Mouse (Mus musculus) liver, adult (tissue): ENCODE measurements around the gene Adamts18.

Experiments used
- GATA4 ChIP-seq: IDR thresholded peaks from 2 replicates; pipeline ENCODE4 v1.6.1; 2014; ENCODE audit warnings: mild to moderate bottlenecking, low read length; ENCODE audit not compliant: insufficient replicate concordance

The Adamts18 gene

DNA sequence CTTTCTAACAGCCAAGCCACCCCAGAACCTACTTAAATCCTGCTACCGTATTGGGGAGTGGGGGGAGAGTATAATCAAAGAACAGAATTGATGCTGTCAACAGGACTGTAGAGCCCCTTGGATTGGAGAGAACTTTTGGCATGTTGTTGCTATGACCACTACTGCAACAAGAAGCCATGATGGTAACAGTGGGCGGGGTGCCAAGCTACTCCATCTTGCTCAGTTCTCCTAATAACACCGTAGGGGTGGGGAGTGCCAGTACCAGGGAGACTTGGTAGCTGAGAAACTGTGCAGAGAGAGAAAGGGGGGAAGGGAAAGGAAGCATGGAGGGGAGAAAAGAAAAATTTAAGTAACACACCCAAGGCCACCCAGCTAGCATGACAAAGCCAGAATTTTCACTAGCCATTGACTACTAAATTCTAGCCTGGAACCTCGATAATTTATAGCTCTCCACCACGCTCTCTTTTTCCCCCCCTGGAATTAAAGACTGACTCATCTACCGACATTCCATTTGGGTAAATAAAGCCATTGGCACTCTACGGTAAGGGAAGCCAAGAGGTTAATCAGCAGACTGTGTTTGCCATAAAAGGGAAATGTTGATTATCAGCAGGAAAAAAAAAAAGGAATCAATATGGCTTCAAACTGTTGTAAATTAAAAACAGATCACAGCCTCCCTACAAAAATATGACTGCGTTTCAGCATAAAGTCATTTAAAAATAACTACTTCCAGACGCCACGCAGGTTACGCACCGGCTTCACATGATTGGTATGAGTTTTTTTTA, 44.5 kb downstream of the Adamts18 start:
- no peak for TF ChIP-seq GATA4

DNA sequence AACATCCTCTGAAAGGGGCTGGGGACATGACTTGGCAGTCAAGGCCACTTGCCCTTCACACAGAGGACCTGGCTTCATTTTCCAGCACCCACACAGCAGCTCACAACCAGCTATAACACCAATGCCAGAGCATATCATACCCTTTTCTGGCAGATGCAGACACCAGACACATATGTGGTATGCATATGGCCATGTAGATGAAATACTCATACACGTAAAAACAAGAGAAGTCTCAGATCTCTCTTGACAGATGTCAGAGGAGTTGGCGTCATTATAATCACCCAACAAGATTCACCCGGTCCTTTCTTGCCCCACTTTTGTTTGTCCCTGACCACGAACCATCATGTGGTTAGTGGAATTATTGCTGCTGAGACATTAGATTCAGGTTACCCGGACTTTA, 47.0 kb downstream of the Adamts18 start:
- no peak for TF ChIP-seq GATA4

DNA sequence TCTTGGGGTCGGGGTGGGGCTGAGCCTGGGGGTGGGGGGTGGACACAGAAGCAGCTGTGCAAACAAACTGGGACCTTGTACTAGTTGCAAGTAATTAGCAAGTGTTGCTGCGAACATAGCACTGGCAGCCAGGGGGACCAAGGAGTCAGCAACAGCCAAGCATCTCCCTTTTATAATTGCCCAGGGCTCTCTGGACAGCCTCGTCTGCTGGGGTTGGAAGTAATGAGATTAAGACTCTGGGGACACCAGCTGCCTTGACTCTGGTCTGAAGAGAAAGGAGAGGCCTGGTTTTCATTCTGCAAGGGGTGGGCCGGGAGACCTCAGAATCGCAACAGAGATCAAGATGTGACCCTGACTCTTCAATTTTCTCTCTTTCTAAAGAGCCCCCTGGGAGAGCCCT, 49.0 kb downstream of the Adamts18 start:
- no peak for TF ChIP-seq GATA4

DNA sequence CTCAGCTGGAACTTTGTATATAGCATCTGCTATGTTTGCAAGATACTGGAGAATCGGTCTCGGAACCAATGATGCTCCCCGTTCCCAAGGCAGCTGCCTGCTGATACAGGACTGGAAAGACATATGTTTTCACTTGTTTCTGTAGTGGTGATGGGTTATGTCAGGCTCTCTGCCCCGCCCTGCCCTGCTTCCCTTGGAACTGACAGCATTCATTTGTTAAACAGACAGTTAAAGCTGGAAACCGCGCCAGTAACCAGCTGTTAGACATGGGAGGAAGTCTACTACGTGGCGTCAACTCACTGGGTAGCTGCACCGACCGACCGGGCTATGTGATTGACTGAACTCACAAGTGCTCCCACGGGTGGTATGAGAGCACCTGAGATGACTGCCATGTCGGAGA, 56.7 kb downstream of the Adamts18 start:
- TF ChIP-seq GATA4: no peak

DNA sequence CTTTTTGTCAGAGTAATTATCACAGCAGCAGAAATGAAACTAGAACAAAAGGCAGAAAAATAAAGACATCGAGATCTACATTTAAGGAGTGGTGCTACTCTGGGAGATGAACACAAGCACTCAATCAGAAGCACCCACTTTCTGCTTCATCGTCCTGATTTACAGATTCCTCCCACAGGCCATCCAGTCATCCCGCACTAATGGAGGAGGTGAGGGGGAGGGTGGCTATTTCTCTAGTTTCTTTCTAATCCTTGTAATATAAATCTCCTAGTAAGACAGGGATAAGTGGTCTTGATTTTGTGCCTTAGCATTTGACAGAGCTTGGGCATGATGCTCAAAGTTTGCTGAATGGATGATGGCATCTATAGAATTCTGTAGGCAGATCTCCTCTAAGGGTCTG, 57.5 kb downstream of the Adamts18 start:
- no peak for TF ChIP-seq GATA4

DNA sequence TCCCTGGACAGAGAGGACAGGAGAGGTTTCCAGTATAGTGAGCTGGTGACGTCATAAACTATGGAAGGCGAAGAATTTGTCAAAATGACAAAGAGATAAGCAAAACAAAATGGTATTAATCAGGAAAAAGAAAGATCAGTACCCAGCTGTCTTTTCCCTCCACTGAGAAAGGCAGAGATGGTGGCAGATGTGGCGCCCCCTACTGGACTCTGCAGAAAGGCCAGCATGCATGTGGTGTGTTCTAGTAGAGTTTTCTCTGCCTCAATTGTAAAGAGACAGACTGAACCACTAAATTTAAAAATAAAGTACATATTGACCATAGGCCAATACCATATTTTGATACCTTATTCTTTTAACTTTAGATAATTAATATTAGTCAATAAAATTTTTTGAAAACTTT, 64.8 kb downstream of the Adamts18 start:
- TF ChIP-seq GATA4: no peak

DNA sequence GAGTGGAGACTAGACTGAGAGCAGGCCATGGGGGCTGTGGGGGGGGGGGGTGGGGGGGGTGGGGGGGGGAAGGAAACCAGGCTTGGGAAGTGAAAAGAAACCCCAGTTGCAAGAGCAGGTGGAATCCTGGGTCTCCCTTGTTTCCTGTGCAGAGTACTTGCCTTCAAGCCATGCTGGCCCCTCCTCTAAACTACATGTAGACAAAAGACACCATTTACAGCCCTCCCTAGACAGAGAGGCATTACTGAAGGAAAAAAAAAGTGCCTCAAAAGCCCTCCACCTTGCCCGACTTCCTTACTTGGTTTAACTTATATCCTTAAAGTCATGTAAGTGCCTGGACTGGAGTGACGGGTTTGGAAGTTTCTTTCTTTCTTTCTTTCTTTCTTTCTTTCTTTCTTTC, 67.0 kb downstream of the Adamts18 start:
- TF ChIP-seq GATA4: no peak

DNA sequence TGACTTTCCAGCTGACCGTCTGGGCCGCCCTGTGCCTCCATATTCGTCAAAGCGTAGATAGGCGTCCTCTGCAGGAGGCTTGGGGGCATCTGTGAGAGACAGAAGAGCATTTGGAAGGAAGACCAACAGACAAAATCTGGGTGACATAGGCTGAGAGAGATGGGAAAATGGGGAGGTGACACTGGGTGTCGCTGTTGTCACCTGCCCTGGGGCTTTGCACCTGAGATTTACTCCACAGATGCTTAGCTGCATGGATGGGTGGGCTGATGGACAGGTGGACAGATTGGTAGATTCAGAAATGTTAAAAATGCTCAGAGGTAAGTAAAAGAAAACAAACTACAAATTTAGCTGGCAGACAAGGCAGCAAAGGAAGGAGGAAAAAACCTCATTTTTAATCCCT, 73.2 kb downstream of the Adamts18 start:
- no peak for TF ChIP-seq GATA4

DNA sequence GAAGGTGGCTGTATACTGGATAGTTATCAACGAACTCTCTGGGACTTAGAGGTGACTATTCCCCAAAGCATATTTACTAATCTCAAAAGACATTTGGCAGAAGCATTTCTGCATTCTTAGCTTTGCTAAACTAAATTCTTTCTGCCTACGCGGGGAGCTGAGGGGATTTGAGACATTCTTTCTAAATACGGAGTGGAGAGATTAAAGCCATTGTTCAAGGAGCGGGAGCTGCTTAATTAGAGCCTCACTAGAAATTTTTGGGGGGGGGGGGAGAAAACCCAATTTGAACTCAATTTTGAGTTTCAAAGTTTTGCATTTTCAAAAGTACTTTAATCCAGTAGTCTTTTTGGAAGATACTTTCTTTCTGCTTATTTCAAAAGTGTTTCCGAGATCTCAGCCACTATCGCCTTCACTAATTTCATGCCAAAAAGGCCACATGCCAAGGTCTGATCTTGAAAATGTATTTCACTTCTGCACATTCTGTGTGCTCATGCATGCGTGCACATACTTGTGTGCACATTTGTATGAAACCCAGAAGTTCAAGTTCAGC, 79.6 kb downstream of the Adamts18 start:
- TF ChIP-seq GATA4: no peak

DNA sequence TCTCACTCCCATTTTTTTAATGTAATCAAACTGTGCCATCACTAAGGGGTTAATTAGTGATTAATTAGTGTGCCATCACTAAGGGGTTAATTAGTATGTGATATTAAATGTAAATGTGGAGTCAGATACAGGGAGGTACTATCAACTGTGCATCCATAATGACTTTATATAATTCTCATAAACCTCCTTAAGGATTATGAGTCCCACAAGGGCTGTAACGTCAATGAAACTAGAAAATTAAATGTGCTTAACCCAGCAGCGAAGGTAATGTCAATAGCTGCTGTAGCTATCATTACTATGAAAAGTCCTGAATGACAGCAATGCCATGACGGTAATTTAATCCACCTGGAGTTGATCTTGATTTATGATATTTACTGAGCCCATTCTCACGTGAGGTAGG, 83.4 kb downstream of the Adamts18 start:
- no peak for TF ChIP-seq GATA4

DNA sequence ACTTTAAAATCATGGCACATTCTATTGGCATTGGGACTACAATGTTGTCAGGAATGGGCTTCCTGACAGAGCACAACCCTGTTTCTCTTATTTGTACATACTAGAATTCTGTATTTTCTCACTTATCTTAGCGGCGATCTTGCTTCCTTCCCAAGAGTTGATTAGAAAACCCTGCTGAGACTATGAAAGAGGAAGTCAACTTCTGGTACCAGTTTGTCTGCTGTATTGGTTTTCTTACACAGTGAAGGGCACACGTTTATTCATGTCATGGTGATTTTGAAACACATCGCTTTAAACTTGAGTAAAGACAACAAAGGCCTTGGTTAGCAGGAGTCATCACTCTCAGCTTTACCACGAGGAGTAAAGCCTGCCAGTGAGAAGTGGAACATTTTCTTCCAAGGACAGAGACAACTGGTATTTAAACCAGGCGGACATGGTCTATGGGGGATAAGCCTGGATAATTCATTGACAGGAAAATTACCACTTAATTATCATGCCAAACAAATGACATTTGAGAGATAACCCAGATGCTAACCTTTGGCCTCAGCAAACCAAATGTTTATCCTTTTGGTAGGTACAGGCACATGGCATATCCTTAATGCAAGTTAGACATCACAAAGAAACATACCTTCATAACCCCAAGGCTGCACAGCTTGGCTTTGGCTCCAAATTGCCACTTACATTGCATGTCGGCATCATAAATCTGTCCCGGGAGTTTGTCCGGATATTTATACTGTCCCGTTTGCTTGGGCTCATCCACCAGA, 84.8 kb downstream of the Adamts18 start:
- TF ChIP-seq GATA4: no peak

DNA sequence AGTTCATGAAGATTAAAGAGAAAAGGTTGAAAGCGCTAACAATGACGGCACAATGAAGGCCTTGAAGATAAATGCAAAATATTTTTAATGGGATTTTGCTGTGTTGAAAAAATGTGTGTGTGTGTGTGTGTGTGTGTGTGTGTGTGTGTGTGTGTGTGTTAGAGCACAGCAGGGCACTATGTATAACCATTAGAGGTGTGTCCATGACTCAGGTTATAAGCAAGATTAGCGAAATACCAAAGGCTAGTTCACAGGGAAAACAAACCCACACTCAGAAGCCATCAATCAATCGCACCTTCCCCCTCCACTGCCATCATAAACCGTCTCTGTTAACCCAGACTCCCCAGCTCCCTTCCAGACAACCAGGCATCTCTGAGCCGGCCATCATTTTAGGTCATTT, 86.4 kb downstream of the Adamts18 start:
- no peak for TF ChIP-seq GATA4

DNA sequence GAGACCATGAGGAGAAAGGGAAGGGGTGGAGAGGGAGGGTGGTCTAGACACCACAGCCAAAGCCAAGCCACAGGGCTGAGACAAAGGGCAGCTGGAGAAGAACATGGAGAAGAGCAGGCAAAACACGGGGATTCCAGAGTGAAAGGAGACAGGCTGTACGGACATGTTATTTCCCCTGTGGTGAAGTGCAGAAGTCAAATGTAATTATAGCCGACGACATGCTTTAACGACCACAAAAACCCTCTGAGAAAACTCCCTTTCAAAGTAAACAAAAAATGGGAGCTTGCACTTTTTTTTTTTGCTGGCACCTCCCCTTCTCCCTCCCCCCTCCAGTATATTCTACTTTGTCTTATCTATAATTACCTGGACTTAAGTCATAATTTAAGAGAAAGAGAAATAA, 92.7 kb downstream of the Adamts18 start:
- TF ChIP-seq GATA4: no peak

DNA sequence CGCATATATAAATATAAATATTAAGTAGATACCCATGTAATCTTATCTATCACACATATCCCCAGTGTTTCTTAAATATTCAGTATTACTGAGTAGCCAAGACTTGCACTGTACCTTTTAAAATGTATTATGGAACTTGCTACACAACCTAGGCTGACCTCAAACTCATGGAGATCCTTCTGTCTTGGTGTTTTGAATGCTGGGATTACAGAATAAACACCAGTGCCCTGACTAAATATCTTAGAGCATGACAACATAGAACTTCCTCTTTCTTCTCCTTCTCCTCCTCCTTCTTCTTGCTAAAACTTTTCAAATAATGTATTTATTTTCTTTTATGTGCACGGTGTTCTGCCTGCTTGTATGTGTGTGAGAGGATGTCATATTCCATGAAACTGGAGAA, 95.4 kb downstream of the Adamts18 start:
- TF ChIP-seq GATA4: no peak

DNA sequence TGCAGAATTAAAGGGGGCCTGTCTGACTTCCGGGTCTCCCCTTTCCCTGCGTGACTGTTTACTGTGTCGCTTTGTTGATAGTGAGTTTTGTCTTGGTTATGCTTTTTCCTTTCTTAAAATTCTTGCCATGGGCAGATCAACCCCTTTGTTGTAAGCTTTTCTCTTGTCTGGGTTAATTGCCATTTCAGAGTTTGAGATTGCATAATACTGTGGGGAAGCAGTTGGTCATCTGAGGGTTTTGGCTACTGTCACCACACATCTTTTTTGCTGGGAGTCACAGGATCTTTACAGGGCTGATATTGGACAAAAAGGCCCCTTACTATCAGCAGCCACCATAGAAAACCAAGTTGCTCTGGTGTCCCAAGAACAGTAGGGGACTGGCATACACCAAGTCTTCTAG, 96.2 kb downstream of the Adamts18 start:
- no peak for TF ChIP-seq GATA4

DNA sequence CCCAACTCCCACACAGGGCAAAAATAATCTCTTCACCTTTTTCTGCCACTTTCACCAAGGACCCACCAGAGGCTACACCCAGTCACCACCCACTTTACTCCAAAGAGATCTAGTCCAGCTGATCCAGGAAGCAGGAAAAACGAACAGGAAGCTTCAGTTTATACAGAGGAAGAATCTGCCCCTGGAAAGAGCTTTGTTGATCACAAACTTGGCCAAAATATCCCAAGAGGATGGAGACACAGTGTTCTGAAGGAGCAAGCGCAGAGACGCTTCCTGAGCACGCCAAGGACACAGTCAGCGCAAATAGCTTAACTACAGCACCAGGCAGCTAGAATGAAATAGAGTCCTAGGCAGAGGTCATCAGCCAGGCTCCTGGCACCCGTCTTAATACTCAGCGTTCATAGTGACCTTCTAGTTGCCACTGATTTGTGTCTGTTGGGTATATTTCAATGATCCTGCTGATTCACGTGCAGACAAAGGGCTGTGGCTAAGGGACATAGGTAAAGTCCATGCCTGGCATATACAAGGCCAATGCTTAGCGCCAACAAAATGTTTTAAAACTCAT, 113.0 kb downstream of the Adamts18 start:
- TF ChIP-seq GATA4: no peak
